Mouse (Mus musculus): ENCODE data around the gene Ube2f. TPM values are rescaled to one million over a fixed set of nuclear protein-coding genes. Genes with fewer than 3 reads are reported as not detected.
A peak's percentile ranks its signal among the peaks of the same experiment; 100 is the strongest.

The Ube2f gene
- total and polyA plus RNA-seq, 2 experiments from 2014 or later = 34.1 to 46.7 TPM

DNA sequence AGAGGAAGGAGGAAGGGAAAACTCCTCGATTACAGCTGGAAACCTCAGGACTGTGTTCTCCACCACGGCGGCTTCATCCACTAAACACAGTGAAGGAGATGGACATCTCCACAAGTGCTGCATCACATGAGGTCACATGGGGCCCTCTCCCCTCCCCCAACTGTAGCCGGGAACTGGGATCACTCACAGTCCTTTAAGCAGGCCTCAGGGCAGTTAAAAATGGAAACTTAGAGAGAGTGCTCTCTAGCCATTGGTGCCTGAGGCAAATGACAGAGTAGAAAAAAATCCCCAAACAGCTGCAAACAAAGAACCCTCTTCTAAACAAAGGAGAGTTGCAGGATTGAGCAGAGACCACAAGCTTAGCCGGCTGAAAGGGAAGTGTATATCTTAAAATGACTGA is 63.1 kb downstream of the Ube2f start:
- no peak overlapping the region for H3K9ac ChIP-seq (replicated peaks; ENCODE audit: low read length)
- H3K27me3 ChIP-seq (ENCODE audit: insufficient read depth, low read length) = no peaks in the 10 kb centered on the region
- no peak overlapping the region for H3K4me2 ChIP-seq (ENCODE audit: low read depth, low read length)
- ATAC-seq = no peak
- no peak for TF ChIP-seq CTCF (IDR thresholded peaks at IDR 0.05; ENCODE audit: low read depth)
- DNase-seq (ENCODE audit: low spot score) = no peak
- no peak overlapping the region for H3K27ac ChIP-seq
- H3K4me3 ChIP-seq (ENCODE audit: low read length) = no peak overlapping the region
- 47% methylated on average over 5 of the region's 5 CpGs for WGBS
- H3K4me1 ChIP-seq (ENCODE audit: insufficient read depth, low read length) = no peaks in the 10 kb centered on the region
- H3K9me3 ChIP-seq (ENCODE audit: low read length) = no peaks in the 10 kb centered on the region
- peaks cover 23% of the 10 kb centered on the region for H3K36me3 ChIP-seq (ENCODE audit: insufficient read depth, low read length)

DNA sequence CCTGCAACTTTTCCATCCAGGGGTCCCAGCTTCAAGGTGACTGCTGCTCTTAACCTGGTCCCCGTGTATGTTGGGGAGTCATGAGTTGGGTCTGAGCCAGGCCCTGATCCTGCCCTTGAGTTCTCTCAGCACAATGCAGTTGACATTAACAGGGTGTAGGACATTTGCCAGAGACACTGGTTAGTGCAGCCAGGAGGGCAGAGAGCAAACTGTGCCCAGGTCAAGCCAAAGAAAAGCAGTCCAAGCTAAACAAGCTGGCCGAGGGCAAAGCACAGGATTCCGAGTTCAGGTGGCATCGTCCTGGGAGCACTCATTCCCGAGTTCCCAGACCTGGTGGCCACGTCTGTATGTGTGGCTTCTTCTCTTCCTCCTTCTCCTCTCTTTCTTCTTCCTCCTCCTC is 67.6 kb downstream of the Ube2f start:
- no peak for TF ChIP-seq CTCF (IDR thresholded peaks at IDR 0.05; ENCODE audit: low read depth)

DNA sequence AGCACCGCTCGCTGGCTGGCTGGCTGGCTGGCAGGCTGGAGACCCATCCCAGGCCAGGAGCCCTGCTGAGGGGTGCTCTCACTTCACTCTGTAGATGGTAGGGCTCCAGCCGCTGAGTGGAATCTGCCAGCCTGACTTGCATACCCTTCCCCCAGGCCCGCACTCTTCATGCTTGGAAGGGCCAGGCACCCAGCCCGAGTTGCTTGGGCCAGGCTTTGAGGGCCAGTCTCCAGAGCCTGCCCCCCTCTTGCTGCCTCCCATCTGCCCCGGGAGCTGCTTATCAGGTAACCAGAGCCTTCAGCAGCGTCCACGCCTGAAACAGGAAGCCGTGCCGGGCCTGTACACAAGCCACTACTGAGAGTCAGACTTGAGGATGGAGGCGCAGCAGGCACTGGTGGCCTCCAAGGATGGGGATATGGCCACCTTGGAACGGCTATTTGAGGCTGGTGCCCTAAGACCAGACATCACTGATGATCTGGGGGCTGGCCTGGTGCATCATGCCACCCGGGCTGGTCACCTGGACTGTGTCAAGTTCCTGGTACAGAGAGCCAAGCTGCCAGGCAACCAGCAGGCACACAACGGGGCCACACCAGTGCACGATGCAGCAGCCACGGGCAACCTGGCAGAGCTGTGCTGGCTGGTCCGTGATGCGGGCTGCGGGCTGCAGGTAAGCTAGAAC is 71.8 kb downstream of the Ube2f start, which contains the start of gene Espnl:
Gene Espnl, plus strand, starts transcription at position 316 of the 679 bp plus-strand sequence.
- no peaks in the 10 kb centered on the region for H3K36me3 ChIP-seq (ENCODE audit: insufficient read depth, low read length)

More for the DNA sequence above, 67.6 kb downstream of the Ube2f start:
- no peaks in the 10 kb centered on the region for H3K27me3 ChIP-seq (ENCODE audit: insufficient read depth, low read length)
- WGBS = 94% methylated on average over 6 of the region's 6 CpGs
- no peak overlapping the region for H3K9ac ChIP-seq (replicated peaks; ENCODE audit: low read length)
- no peak overlapping the region for H3K4me3 ChIP-seq (ENCODE audit: low read length)
- H3K4me1 ChIP-seq (ENCODE audit: insufficient read depth, low read length) = no peaks in the 10 kb centered on the region
- ATAC-seq = no peak
- no peak overlapping the region for H3K27ac ChIP-seq
- no peak overlapping the region for H3K4me2 ChIP-seq (ENCODE audit: low read depth, low read length)
- no peaks in the 10 kb centered on the region for H3K36me3 ChIP-seq (ENCODE audit: insufficient read depth, low read length)
- DNase-seq (ENCODE audit: low spot score) = no peak
- H3K9me3 ChIP-seq (ENCODE audit: low read length) = no peaks in the 10 kb centered on the region

DNA sequence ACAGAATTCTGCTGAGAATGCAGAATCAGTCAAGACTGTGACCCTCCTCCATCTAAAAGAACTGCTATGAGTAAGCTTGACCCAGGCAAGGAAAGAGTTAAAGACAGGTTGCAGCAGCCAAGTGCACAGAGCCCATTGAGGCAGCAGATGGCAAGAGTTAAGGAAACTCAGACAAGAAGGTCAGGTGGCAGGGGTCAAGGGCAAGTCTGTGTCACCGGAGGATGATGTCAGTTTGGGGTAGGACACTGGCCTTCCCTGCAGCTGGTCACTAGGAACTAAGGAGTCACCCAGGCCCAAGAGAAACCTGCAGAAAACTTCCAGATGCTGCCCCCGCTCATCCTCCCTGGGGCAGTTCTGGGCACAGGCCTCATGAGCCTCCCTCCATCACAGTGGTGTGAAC is 74.5 kb downstream of the Ube2f start:
- H3K4me3 ChIP-seq (ENCODE audit: low read length) = no peak overlapping the region
- 80% methylated on average over 2 of the region's 2 CpGs for WGBS
- H3K4me2 ChIP-seq (ENCODE audit: low read depth, low read length) = no peak overlapping the region
- no peak overlapping the region for H3K9ac ChIP-seq (replicated peaks; ENCODE audit: low read length)
- no peaks in the 10 kb centered on the region for H3K27me3 ChIP-seq (ENCODE audit: insufficient read depth, low read length)
- no peaks in the 10 kb centered on the region for H3K9me3 ChIP-seq (ENCODE audit: low read length)
- H3K36me3 ChIP-seq (ENCODE audit: insufficient read depth, low read length) = no peaks in the 10 kb centered on the region
- DNase-seq (ENCODE audit: low spot score) (no peak), ATAC-seq (no peak)
- no peaks in the 10 kb centered on the region for H3K4me1 ChIP-seq (ENCODE audit: insufficient read depth, low read length)
- no peak for TF ChIP-seq CTCF (IDR thresholded peaks at IDR 0.05; ENCODE audit: low read depth)
- no peak overlapping the region for H3K27ac ChIP-seq

More for the DNA sequence above, 71.8 kb downstream of the Ube2f start, which contains the start of gene Espnl:
- Histone ChIP-seq H3K4me2 (ENCODE audit: low read depth, low read length) (no peak within 1 kb of the TSS), H3K4me3 (ENCODE audit: low read length) (no peak within 1 kb of the TSS), H3K27me3 (ENCODE audit: insufficient read depth, low read length) (no peaks in the 10 kb centered on the region), H3K9me3 (ENCODE audit: low read length) (no peaks in the 10 kb centered on the region), H3K9ac (replicated peaks; ENCODE audit: low read length) (no peak within 1 kb of the TSS), H3K27ac (no peak within 1 kb of the TSS), H3K4me1 (ENCODE audit: insufficient read depth, low read length) (no peaks in the 10 kb centered on the region)
- DNase-seq (ENCODE audit: low spot score) = no peak
- TF ChIP-seq CTCF (IDR thresholded peaks at IDR 0.05; ENCODE audit: low read depth) = no peak
- 74% methylated on average over 19 of the region's 19 CpGs for WGBS
- 0 out of 2 replicates have a peak, but pooled peaks have one; percentile 36 for ATAC-seq

DNA sequence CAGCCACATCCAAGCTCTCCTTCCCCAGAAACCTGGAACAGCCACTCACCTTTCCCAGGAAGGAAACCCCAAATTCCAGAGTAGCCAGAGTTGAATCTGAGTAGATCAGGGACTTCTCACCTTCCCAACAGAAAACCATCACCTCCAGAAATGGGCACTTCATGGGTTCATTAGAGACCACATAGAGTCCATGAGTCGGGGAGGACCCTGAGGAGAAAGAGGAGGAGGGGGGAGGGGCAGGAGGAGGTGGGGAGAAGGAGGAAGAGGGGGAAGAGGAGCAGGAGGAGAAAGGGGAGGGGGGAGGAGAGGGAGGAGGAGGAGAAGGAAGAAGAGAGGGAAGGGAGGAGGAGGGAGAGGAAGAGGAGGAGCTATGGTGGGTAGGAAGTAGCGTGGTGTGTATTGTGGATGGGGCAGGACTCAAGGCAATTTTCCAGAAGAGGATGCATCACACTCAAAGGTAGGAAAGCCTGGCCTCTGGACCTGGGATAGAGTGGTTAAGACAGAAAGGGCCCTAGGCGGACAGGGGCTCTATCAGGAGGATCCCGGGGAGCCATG is 75.5 kb downstream of the Ube2f start:
- no peak overlapping the region for H3K4me3 ChIP-seq (ENCODE audit: low read length)
- H3K4me2 ChIP-seq (ENCODE audit: low read depth, low read length) = no peak overlapping the region
- TF ChIP-seq CTCF (IDR thresholded peaks at IDR 0.05; ENCODE audit: low read depth) = no peak
- no peaks in the 10 kb centered on the region for H3K36me3 ChIP-seq (ENCODE audit: insufficient read depth, low read length)
- no peak overlapping the region for H3K9ac ChIP-seq (replicated peaks; ENCODE audit: low read length)
- no peaks in the 10 kb centered on the region for H3K9me3 ChIP-seq (ENCODE audit: low read length)
- H3K27ac ChIP-seq = no peak overlapping the region
- H3K4me1 ChIP-seq (ENCODE audit: insufficient read depth, low read length) = no peaks in the 10 kb centered on the region
- DNase-seq (ENCODE audit: low spot score) (no peak), ATAC-seq (no peak)
- H3K27me3 ChIP-seq (ENCODE audit: insufficient read depth, low read length) = no peaks in the 10 kb centered on the region
- WGBS = 86% methylated on average over 4 of the region's 4 CpGs

DNA sequence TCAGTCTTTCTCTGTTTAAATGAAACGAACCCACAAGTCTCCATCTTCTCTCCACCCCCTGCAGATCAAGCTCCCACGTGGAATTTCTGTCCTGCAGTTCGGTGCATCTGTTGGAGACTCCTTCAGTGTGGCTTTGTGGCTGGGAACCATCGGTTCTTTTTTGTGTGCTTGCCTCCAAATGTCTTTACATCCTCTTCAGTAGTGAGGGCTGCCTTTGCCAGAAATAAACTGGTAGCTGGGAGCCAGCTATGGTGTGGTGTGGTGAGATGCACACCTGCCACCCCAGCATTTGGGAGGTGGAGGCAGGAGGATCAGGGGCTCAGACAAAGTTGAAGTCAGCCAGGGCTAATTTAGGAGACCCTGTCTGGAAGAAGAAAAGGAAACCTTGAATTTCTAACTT is 82.0 kb downstream of the Ube2f start:
- Histone ChIP-seq H3K9me3 (ENCODE audit: low read length) (no peaks in the 10 kb centered on the region), H3K4me2 (ENCODE audit: low read depth, low read length) (no peak overlapping the region), H3K27ac (no peak overlapping the region), H3K9ac (replicated peaks; ENCODE audit: low read length) (no peak overlapping the region), H3K4me3 (ENCODE audit: low read length) (no peak overlapping the region), H3K4me1 (ENCODE audit: insufficient read depth, low read length) (no peaks in the 10 kb centered on the region), H3K36me3 (ENCODE audit: insufficient read depth, low read length) (no peaks in the 10 kb centered on the region), H3K27me3 (ENCODE audit: insufficient read depth, low read length) (no peaks in the 10 kb centered on the region)
- 45% methylated on average over 4 of the region's 4 CpGs for WGBS
- DNase-seq (ENCODE audit: low spot score) = no peak
- TF ChIP-seq CTCF (IDR thresholded peaks at IDR 0.05; ENCODE audit: low read depth) = no peak
- no peak for ATAC-seq

DNA sequence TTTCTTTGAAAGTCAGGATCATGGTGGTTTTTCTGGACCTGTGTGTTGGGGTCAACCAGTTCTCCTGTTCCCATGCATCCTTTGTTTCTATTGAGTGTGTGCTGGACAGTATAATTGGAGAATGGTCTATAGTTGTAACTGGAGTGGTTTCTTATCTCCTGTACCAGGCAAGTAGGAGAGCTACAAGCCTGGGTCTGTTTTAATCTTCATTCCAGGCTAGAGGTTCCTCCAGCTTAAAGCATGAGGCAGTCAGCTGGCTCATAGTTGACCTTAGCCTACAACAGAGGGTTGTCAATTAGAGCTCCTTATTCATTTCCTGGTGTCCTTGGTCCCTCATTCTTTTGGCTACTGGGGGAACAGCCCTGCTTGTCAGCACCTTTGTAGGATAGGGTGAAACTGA is 83.5 kb downstream of the Ube2f start:
- TF ChIP-seq CTCF (IDR thresholded peaks at IDR 0.05; ENCODE audit: low read depth) = no peak
- DNase-seq (ENCODE audit: low spot score) (no peak), ATAC-seq (no peak)
- no peak overlapping the region for H3K9ac ChIP-seq (replicated peaks; ENCODE audit: low read length)
- no peaks in the 10 kb centered on the region for H3K4me1 ChIP-seq (ENCODE audit: insufficient read depth, low read length)
- H3K27ac ChIP-seq = no peak overlapping the region
- H3K4me3 ChIP-seq (ENCODE audit: low read length) = no peak overlapping the region
- no peaks in the 10 kb centered on the region for H3K9me3 ChIP-seq (ENCODE audit: low read length)
- no peaks in the 10 kb centered on the region for H3K36me3 ChIP-seq (ENCODE audit: insufficient read depth, low read length)
- H3K4me2 ChIP-seq (ENCODE audit: low read depth, low read length) = no peak overlapping the region
- no peaks in the 10 kb centered on the region for H3K27me3 ChIP-seq (ENCODE audit: insufficient read depth, low read length)
